Mouse (Mus musculus) frontal cortex, postnatal 25 days (tissue): Measurements from ENCODE around the gene Abcc12.
A peak's percentile ranks its signal among the peaks of the same experiment; 100 is the strongest.

Experiments
- DNase-seq, 2 experiments: peaks; one replicate each; pipeline ENCODE4 v3.0.0; 2022; ENCODE audit warnings: low spot score in 2 of 2

The Abcc12 gene

DNA sequence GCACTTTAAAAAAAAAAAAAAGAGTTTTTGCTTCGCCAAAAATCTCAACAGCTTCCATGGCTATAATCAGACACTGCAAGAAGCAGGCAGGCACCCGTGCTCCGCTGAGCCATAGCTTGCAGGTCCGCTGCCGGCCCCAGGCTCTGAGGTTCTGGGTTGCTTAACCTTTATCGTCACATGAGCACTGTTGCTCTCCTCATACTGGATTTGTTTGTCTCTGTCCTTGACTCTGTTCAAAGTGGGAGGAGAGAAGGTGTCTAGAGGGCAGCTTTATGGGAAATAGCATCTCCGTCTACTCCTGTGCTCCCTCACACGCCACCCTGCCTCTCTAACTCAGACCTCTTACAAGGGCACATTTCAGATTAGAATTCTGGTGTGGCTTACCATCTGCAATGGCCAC lies 1.8 kb downstream of the Abcc12 start:
- DNase-seq, result no peak

DNA sequence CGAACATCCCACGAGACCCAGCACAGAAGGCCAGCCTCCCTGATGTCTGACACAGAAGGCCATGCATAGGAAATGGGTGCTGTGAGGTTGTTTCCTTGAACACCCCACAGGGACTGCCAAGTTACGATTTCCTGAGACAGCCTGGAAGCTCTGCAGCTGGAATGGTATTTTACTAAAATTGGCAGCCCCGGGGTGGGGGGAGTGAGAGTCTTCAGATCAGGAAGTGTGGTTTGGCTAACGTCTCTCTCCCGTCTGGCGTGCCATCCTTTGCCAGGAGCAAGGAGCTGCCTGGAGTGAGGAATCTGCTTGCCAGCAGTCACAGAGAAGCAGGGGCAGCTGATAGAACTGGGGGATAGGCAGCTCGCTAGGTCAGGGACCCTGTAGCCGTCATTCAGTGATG lies 2.4 kb downstream of the Abcc12 start:
- peak; percentile 37 to 42 for DNase-seq

DNA sequence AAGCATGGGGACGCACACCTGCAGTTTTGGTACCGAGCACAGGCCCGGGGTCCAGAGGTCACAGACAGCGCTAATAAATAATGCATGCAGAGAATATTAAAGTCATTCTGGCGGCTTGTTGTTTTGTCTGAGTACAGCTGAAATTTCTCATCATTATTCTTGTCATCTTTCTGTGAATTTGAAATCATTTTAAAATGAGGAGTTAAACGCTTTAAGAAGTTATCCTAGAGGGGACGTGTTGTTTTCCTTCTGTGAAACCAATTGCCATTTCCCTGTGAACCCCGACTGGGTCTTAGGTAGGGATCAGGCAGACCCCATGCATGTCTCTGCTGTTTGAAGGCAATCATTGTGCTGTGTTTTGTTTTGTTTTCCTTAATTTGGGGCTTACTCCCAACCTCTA lies 2.9 kb downstream of the Abcc12 start:
- no peak for DNase-seq

DNA sequence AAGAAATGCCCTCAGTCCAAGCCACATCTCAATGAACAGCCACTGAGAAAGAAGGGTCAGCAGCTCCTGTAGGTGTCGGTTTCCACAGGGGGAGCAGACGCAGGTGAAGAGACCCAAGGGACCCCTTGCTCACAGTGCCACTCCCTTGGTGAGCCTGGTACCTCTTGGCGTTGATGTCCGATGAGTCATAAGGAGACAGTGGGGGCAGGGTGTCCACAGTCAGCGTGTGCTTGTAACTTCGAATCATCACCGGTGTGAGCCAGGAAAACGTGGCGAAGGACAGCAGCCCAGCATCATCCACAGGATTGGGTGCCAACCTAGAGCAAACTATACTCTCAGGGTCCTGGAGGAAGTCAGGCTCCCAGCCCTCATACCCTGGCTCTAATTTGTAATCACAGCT lies 16.8 kb downstream of the Abcc12 start:
- DNase-seq, result no peak

DNA sequence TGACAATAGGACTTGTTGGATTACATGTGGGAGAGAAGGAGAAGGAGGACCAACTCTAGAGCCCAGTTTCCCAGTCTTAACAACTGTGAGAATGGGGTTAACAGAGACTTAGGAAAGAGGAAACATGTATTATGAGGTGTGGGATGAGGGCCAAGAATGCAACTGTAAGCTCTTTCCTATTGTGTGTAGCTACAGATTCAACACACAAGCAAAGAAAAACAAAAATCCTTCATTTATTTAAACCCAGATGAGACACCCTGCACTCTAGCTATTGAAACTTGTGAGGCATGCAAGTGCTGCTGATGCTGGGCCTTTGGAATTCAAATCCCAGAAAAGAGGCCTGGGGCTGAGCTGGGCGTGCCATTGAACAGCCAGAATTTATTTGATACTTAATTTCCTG lies 18.7 kb downstream of the Abcc12 start:
- DNase-seq, result no peak

DNA sequence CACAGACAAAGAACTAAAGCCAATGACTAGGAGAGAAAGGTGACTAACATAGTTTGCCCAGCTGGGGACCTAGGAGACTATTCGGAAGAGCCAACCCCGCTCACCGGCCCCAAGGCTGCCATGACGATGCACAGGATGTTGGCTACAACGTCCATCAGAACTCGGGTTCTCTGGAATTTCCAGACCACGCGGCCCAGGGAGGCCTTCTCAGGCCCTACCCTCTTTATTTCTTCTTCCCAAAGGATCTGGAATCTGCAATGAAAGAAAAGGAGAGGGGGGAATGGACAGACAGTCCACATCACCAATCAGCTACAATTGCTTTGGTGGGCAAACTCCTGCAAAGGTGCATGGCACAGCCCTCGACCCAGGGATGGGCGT lies 19.8 kb downstream of the Abcc12 start:
- DNase-seq, result no peak

DNA sequence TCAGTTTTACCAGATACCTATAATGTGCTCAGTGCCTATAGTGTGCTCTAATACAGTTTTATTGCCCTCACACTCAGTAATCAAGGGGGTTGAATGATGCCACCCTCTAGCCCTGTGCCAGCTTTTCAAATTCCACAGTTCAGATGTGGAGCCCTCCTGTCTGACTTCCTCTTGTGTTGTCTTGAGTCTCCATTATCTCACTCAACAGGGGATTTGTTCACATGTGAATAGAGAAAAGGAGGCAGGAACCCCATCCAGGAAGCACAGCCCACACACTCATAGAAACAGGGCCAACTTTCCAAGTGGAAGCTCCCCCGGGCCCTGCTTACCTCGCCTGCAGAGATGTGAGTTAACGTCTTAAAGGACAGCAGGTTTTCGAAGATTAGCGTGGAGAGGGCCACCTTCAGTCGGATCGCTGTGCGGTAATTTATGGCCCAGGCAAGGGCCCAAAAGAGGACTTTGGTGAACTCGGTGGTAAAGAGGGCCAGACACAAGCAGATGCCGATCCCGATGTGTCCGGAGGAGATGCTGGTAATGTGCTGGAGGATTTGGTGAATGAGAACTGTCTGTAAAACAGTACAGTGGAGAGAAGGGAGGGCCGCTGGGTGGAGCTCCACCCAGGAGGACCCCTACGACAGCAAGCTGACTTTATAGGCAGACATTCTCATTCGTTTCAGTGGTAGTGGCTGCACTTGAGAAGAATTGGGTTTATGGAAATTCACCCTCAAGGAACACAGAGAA lies 20.4 kb downstream of the Abcc12 start:
- DNase-seq, result no peak

DNA sequence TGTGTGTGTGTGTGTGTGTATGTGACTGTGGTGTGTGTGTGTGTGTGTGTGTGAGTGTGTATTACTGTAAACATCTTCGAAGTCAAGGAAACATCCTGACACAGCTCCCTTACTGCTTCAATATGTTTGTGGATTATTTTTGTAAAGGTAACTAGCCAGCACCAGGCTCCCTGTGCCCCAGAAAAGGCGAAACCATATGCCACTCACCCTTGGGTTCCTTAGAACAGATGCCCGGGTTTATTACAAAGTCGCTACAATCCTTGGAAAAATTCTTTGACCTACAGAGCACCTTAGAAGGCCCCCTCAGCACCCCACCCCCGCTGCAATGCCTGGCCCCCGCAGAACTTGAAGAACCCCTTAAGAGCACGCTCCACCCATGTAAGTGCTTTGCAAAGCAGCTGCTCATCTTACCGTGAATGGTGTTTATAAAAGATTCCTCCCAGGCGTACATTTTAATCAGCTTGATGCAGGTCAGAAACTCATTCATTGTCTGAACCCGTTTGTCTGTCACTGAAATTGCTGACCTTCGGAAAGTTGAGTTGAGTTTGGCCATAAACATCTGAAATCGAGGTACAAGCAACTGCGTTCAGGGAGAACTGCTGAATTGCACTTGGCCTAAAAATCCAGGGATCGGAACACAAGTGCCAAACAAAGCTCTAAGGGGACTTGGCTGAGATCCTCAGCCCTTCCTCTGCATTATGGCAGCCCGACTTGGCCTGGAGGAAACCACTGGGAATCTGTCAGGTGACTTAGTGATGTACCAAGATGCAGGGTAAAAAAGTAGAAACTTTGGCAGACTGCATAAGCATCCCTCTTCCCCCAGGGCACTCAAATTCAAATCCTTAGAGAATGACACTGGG lies 23.1 kb downstream of the Abcc12 start:
- DNase-seq, result no peak

DNA sequence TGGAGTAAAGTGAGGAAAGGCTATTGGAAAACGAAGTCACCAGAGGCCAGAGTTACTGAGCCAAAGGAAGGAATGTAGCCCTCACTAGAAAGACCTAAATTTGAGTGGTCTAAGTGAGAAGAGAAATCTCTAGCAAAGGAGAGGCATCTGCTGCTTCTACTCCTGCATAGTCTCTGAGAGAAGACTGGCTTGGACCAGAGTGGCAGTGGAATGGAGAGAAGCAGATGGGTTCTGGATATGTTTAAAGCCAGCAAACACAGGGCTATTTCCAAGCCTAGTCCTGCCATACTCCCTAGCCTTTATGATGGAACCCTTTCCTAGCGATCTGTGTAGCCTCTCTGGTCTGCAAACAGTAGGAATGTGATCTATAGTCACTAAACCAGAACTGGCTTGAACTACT lies 24.9 kb downstream of the Abcc12 start:
- no peak for DNase-seq

DNA sequence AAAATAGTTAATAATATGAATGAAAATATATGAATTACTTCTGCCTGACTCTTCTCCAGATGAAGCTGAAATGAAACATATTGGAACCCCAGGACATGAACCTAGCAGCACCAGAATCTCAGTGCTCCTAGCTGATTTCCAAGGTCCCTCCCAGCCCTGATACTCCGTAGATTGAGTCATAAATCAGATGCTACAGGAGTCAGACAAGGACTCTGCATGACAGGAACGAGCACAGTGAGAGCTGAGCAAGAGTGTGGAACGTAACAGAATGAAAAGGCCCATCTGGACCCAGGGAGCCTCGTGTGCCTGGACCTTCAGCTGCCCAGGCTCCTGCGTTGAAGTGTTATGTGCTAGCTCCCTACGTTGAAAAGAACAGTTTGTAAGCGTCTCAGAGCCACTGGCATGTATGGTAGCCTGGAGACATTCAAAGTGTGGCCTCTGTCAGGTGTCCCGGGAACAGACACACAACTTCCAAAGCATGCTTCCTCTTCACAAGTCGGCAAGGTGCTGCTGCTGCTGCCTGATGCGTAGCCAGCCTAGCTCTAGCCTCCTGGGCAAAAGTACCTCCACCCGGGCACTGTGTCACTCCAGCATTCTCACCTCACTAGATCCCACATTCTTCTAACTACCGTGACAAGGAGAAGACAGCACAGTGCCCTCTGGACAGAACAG lies 26.1 kb downstream of the Abcc12 start:
- DNase-seq, result no peak

DNA sequence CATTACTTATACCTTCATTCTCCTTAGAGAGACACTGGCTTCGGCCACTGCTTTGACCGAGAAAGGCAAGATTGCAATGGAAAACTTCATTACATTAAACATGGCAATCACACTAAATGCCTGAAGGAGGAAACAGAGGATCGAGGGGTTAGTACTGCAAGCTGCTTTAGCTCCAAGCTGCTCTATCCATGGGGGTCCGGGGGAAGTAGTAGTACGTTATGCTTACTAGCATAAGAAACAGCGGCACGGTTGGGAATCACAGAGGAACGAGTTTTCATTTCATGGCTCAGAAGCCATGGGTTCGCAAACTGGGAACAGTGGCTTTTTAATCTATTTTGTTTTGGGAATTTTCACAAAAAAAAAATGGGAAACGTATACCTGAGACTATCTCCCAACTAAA lies 30.0 kb downstream of the Abcc12 start:
- DNase-seq, result no peak

DNA sequence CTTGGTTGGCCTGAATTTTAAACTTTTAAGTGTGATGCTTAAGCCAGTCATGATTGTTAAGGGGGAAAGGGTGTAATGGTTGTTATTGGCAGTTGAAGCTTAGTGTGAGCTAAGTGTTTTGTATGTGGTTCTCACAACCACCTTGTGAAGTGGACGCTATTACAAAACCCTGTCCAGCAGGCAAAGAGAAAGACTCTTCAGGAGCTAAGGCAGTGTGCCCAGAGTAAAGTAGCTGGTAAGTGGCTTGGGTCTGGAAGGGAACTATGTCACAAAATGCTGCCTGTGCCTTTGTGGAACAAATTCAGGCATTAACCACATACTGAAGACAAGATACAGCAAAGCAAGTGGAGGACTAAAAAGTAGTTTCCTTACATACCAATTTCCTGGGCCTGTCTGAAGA lies 34.5 kb downstream of the Abcc12 start:
- DNase-seq, result no peak

DNA sequence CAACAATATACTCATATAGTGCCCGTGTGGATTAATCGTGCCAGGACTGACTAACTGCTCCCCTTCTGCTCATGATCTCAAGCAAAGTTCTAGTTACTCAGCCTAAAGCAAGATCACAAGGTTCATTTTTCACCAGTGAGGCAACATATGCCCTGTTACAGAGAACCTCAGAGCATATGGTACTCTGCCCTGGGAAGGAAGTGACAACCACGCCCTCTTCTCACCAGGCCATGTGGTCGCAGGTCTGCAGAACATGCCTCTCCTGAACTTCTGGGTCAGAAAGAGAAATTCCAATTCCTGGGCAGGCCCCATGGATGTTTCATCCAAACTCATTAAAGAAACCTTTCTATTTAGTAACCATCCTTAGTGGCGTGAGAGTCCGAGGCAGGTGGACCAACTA lies 39.6 kb downstream of the Abcc12 start:
- DNase-seq, result no peak

DNA sequence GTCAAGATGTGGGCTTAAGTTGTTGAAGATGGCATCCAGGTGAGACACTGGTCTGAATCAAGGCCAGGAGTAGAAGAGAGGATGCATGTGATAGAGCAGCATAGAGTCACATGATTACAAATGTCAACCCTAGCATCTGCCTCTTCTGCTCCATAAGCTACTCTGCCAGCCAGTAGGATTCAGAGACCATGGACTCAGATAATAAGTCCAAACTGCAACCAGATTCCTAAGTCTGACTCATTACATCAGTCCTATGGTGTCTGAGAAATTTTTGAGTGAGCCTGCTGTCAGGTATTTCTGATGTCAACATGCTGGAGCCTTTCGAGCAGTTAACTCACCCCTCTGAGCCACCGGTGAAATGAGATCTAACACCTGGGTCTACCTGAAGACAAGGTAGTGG lies 40.1 kb downstream of the Abcc12 start:
- no peak for DNase-seq

DNA sequence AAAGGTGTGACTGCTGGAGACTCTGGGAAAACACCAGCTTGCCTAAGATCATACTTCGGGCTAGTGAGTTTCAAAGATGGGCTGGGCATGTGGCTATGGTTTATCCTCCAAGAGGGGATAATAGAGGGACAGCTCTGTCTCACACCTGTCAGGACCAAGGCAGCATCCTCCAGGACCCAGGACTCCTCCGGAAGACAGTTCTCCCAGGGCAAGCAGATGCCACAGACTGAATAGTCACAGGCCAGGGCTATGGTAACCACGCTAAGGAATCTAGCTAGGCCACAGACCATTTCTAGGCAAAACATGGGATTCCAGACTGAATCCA lies 43.9 kb downstream of the Abcc12 start:
- no peak for DNase-seq

DNA sequence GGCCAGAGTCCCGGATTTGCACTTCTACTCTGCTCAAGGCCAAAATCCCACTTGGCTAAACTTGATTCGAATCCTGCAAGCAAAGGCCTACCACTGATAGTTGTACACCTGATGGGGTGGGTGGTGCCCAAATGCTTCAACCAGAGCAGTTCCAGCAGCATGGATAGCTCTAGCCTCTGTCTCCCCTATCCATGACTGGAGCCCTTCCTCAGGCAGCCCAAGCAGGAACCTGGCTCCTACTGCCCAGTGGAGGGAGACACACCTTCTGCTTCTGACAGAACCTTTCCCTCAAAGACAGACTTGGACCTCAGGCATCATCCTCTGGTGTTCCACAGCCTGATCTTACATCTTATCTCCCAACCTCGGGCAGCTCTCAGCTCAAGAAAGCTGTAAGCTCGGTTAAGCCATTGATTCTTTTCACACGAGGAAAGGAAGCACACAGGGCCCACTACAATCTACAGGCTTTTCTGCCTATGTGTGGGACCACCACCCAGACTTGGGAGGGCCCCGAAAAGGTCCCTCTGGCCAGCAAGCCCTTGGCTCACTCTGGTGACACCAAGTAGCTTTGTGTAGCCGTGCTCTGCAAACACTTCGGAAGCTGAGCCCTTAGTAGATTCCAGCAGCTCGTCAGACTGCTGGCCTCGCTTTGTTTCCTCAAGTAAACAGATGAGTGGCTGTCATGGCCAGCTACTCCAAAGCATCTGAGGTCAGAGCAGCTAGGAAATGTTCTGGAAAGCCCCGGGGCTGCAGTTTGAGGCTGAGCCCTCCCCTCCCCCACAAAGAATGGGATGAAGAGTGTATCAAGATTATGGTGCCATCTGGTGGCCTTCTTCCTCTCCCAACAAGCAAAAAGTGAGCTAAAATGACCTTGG lies 44.5 kb downstream of the Abcc12 start:
- DNase-seq, result peak; percentile 49 to 66

DNA sequence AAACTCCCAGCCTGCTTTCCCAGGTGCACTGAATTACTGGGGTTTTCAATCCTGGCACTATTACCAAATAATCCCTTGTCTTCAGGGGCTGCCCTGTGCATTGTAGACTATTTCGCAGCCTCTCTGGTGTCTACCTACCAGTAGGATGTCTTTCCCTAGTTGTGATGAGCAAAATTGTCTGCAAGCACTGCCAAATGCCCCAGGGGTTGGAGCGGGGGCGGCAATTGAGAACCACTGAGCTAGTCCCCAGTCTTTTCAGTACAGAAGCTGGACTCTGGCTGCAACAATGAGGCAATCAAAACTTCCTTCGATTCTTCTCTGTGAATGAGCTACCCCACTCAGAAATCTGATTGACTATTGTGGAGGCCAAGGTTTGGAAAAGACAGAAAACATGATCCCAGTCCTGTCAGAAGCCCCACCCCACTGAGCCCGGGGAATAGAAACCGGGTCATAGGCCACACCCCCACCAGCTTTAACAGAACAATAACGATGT lies 45.4 kb downstream of the Abcc12 start:
- DNase-seq, result no peak

DNA sequence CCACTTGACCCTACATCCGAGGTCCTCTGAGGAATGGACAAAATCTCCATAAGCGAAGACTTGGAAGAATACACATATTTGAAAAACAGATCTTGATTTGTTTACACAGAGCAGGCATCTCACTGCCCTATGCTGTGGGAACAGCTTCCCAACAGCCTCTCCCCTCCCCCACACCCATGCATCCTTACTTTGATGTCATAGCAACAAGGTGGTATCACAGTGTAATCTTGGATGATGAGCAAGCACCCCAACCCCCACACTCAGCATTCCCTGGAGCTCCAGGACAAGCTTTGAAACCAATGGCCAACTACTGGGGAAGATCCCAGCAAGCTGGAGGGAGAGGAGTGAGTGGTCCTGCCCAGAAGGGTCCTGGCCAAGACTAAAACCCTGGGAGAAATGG lies 50.8 kb downstream of the Abcc12 start:
- no peak for DNase-seq

DNA sequence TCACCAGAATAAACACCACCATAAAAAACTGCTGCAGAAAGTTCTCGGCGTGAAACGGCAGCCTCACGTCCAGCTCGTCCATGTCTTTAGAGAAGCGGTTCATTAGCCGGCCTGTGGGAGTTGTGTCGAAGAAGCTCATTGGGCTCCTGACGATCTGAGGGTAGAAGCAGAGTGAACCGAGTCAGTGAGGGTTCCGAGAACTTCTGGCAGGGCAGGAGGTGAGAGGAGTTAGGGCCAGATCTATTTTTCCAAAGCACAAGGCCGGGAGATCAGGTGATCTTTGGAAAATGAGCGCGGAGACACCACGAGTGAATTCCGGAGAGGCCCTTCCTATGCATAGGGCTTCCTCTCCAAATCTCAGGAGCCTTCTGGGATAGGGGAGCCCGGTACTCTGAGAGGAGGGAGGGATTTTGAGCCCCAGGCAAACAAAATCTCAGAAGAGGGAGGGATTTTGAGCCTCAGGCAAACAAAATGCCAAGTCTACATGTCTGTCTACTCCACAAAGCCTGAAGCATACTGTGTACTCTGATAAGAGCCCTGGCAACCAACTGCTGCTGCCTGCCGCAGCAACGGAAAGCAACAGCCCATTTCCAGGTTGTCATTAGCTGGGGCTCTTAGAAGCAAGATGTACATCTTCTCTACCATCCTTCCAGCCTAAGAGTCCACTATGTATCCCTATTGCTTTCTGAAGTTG lies 53.0 kb downstream of the Abcc12 start:
- DNase-seq, result no peak

DNA sequence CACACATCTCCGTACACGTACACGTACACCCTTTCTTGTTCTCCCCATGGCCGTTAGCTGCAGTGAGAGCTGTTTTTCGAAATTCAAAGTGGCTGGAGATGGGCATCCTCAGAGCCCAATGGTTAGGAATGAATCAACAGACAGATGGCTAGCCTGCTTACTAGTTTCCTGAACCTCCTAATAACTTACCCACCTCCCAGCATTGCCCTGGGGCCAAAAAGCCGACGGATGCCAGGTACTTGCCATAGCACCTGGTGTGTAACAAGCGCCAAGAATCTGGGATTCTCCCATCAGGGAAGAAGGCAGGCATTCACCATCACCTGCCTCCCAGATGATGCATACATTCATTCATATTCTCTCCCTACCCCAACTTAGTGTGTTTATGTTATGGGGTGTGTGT lies 53.7 kb downstream of the Abcc12 start:
- no peak for DNase-seq

DNA sequence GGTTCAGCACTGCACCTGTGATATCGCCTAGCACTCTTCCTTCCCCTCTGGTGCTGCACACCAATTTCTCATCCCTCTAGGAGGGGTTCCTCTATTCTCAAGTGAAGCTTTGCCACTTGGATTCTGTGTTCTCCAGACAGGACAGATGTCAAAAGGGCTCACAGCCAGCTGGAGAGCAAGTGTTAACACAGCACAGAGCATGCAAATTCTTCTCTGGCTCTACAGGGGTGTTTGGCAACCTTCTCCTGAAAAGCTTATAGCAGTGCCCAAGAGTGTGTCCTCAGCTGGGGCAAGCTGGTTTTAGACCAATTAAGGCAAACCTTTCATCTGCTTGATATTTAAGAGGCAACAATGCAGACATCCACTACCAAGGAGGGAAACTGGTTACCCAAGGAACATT lies 66.3 kb downstream of the Abcc12 start:
- DNase-seq, result no peak
